8 mouse cellular contexts compared by ENCODE assay signal in the genomic region with DNA sequence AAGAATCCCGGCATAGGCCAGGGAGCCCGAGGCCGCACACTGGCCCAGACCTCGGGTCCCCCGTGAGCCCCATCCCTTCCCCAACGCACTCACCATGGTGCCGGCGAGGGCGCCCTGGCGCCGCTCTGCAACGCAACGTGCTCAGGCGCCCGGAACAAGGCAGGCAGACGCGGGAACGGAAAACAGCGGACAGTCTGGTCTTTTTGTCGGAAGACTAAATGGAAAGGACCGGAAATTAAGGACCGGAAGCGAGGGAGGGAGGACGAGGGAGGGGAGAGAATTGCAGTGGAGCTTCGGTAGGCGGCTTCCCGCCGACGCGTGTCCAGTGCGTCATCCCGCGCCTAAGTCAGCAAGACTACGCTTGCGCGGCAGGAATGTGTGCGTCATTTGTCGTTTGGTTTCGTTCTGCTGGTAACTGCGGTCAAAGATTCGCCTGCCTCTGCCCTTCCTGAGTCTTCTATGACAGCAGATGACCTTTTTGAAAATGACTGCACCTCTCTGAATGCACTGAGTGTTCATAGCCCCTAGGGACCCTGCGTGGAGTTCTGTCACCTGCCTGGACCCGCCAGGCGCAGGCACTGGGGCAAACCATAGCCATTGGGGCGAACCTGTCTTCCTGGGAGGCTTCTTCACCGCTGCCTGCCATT. TPM values are rescaled to one million over a fixed set of nuclear protein-coding genes. Genes with fewer than 3 reads are reported as not detected.
DNase-seq lines count a peak whose midpoint lies in the region; ATAC-seq and TF ChIP-seq lines count a peak whose summit lies in the region.

A gene (minus strand): TSS at position 248 of the 647 bp plus-strand sequence.

- H3K4me3 ChIP-seq in heart, embryonic 12.5 days: peak within 1 kb of the TSS; percentile 71
- peak within 1 kb of the TSS; percentile 64 for H3K4me3 ChIP-seq in kidney, postnatal 0 days (replicated peaks; ENCODE audit: low read depth, low read length)
- peak within 1 kb of the TSS; percentile 78 for H3K4me3 ChIP-seq in liver, embryonic 11.5 days (ENCODE audit: low read depth, low read length)
- peak within 1 kb of the TSS; percentile 61 for H3K4me3 ChIP-seq in stomach, embryonic 14.5 days (ENCODE audit: low read depth, low read length)

- peak; percentile 97 for ATAC-seq in erythroid progenitor cell, adult 5-6 weeks (replicated peaks; ENCODE audit: low FRiP score, poor library complexity, severe bottlenecking)
- peak; percentile 94 for ATAC-seq in heart, embryonic 12.5 days (ENCODE audit: insufficient number of reproducible peaks, low FRiP score)
- peak; percentile 95 for ATAC-seq in kidney, postnatal 0 days (replicated peaks; ENCODE audit: low FRiP score, low read depth)
- peak; percentile 94 for ATAC-seq in liver, embryonic 11.5 days (replicated peaks; ENCODE audit: low FRiP score)
- ATAC-seq in stomach, embryonic 14.5 days (ENCODE audit: insufficient number of reproducible peaks, insufficient read depth, low FRiP score, low read depth): peak; percentile 97

- H3K9me3 ChIP-seq in heart, embryonic 12.5 days (replicated peaks): no peaks in the 10 kb centered on the region
- no peaks in the 10 kb centered on the region for H3K9me3 ChIP-seq in kidney, postnatal 0 days (replicated peaks; ENCODE audit: low read length)
- H3K9me3 ChIP-seq in liver, embryonic 11.5 days (ENCODE audit: control insufficient read depth, low read length): no peaks in the 10 kb centered on the region
- no peaks in the 10 kb centered on the region for H3K9me3 ChIP-seq in stomach, embryonic 14.5 days (ENCODE audit: control insufficient read depth, low read depth, low read length)

- H3K9ac ChIP-seq in heart, embryonic 12.5 days: peak within 1 kb of the TSS; percentile 93
- peak within 1 kb of the TSS; percentile 83 for H3K9ac ChIP-seq in kidney, postnatal 0 days (ENCODE audit: low read depth, low read length)
- peak within 1 kb of the TSS; percentile 87 for H3K9ac ChIP-seq in liver, embryonic 11.5 days (ENCODE audit: low read depth, low read length)
- peak within 1 kb of the TSS; percentile 89 for H3K9ac ChIP-seq in stomach, embryonic 14.5 days (replicated peaks; ENCODE audit: low read depth, low read length)

- peaks cover 12% of the 10 kb centered on the region; the same call in 1 of the 2 replicates for H3K4me1 ChIP-seq in heart, embryonic 12.5 days (replicated peaks)
- no peaks in the 10 kb centered on the region for H3K4me1 ChIP-seq in kidney, postnatal 0 days (replicated peaks; ENCODE audit: insufficient read depth, low read length)
- H3K4me1 ChIP-seq in liver, embryonic 11.5 days (replicated peaks; ENCODE audit: control insufficient read depth, insufficient read depth, low read length): peaks cover 10% of the 10 kb centered on the region
- peaks cover 5% of the 10 kb centered on the region; the same call in 1 of the 2 replicates for H3K4me1 ChIP-seq in stomach, embryonic 14.5 days (ENCODE audit: control insufficient read depth, insufficient read depth, low read length)

- peak within 1 kb of the TSS; percentile 94 for H3K27ac ChIP-seq in heart, embryonic 12.5 days (ENCODE audit: poor library complexity, severe bottlenecking)
- H3K27ac ChIP-seq in kidney, postnatal 0 days: peak within 1 kb of the TSS; percentile 95
- H3K27ac ChIP-seq in liver, embryonic 11.5 days (ENCODE audit: low read depth, low read length): peak within 1 kb of the TSS; percentile 89
- peak within 1 kb of the TSS; percentile 93 for H3K27ac ChIP-seq in stomach, embryonic 14.5 days (ENCODE audit: low read length)

- peaks cover 34% of the 10 kb centered on the region for H3K36me3 ChIP-seq in heart, embryonic 12.5 days
- H3K36me3 ChIP-seq in kidney, postnatal 0 days (ENCODE audit: insufficient read depth, low read length): peaks cover 16% of the 10 kb centered on the region
- H3K36me3 ChIP-seq in liver, embryonic 11.5 days (ENCODE audit: control insufficient read depth, insufficient read depth, low read length): peaks cover 19% of the 10 kb centered on the region
- H3K36me3 ChIP-seq in stomach, embryonic 14.5 days (ENCODE audit: control insufficient read depth, insufficient read depth, low read length): peaks cover 24% of the 10 kb centered on the region

- peak within 1 kb of the TSS; percentile 84 for H3K4me2 ChIP-seq in heart, embryonic 12.5 days
- peak within 1 kb of the TSS; percentile 77 for H3K4me2 ChIP-seq in kidney, postnatal 0 days (ENCODE audit: low read length)
- peak within 1 kb of the TSS; percentile 67 for H3K4me2 ChIP-seq in liver, embryonic 11.5 days
- peak within 1 kb of the TSS; percentile 72 for H3K4me2 ChIP-seq in stomach, embryonic 14.5 days (replicated peaks; ENCODE audit: low read depth, low read length)

- no peaks in the 10 kb centered on the region for H3K27me3 ChIP-seq in heart, embryonic 12.5 days (replicated peaks)
- H3K27me3 ChIP-seq in kidney, postnatal 0 days (ENCODE audit: insufficient read depth, low read length): no peaks in the 10 kb centered on the region
- H3K27me3 ChIP-seq in liver, embryonic 11.5 days (replicated peaks; ENCODE audit: control insufficient read depth, insufficient read depth, low read length): no peaks in the 10 kb centered on the region
- no peaks in the 10 kb centered on the region for H3K27me3 ChIP-seq in stomach, embryonic 14.5 days (ENCODE audit: control insufficient read depth, insufficient read depth, low read length)

- DNase-seq in CD4-positive helper T cell, adult 2 months (ENCODE audit: low read depth, low spot score): peak; percentile 99
- DNase-seq in brain, embryonic 18.5 days (ENCODE audit: low read depth, low spot score): peak; percentile 95
- DNase-seq in kidney, postnatal 0 days (ENCODE audit: low spot score): peak; percentile 98
- DNase-seq in liver, embryonic 11.5 days (ENCODE audit: low spot score): peak; percentile 94
- peak; percentile 99 for DNase-seq in naive thymus-derived CD4-positive, alpha-beta T cell, adult 2 months (ENCODE audit: low read depth)

- TF ChIP-seq CTCF in kidney, postnatal 0 days (IDR thresholded peaks at IDR 0.05; ENCODE audit: low read depth): no peak; the same call in 1 of the 2 replicates

- WGBS in heart, embryonic 12.5 days: under 1% methylated on average over 46 of the region's 46 CpGs
- WGBS in kidney, postnatal 0 days: under 1% methylated on average over 46 of the region's 46 CpGs
- 0% methylated on average over 46 of the region's 46 CpGs for WGBS in liver, embryonic 11.5 days
- under 1% methylated on average over 43 of the region's 46 CpGs for WGBS in stomach, embryonic 14.5 days

RNA-seq across cellular contexts. Expression of the gene that starts here (rescaled TPM):
- total RNA-seq in erythroid progenitor cell, adult 5-6 weeks (2015; ENCODE audit: low replicate concordance): 11.5 and 20.1 TPM in 2 replicates
- 51.5 and 62.1 TPM in 2 replicates for total RNA-seq in erythroid progenitor cell, adult 5-6 weeks (2017; ENCODE audit: low replicate concordance)
- polyA plus RNA-seq in heart, embryonic 12.5 days (2016; fragmentation: Nextera tagmentation; extraction: Ambion mirVana): 29.1 and 32.7 TPM in 2 replicates
- 46.6 and 48.5 TPM in 2 replicates for polyA plus RNA-seq in kidney, postnatal 0 days (2015; fragmentation: Nextera tagmentation; extraction: Ambion mirVana)
- 84.8 and 89.0 TPM in 2 replicates for polyA plus RNA-seq in liver, embryonic 11.5 days (2014; fragmentation: Nextera tagmentation; extraction: Ambion mirVana)
- 38.1 and 52.8 TPM in 2 replicates for polyA plus RNA-seq in stomach, embryonic 14.5 days (2014; fragmentation: Nextera tagmentation; extraction: Ambion mirVana)

Comparison
In these comparisons a context has a peak if more than half of its experiments do, and no peak if none do; other contexts are left out.
1. Peak in every context shown above with its lines: DNase-seq, ATAC-seq, H3K4me3 ChIP-seq and H3K27ac ChIP-seq.